7 mouse cellular contexts compared by ENCODE assay signal in genomic region chr2:18680961-18681360, GRCm38 (mm10). TPM values are rescaled to one million over a fixed set of nuclear protein-coding genes. Genes with fewer than 3 reads are reported as not detected.
DNase-seq lines count a peak whose midpoint lies in the region; ATAC-seq and TF ChIP-seq lines count a peak whose summit lies in the region.

No protein-coding gene starts in this region.

- H3K27ac ChIP-seq in embryonic fibroblast, embryonic 13.5 days (ENCODE audit: insufficient read depth, low read length), result no peak overlapping the region
- no peak overlapping the region for H3K27ac ChIP-seq in heart, embryonic 16.5 days (ENCODE audit: low read length)
- no peak overlapping the region for H3K27ac ChIP-seq in kidney, embryonic 16.5 days (ENCODE audit: low read length)
- no peak overlapping the region for H3K27ac ChIP-seq in lung, embryonic 16.5 days (ENCODE audit: low read length)
- no peak overlapping the region for H3K27ac ChIP-seq in neural tube, embryonic 15.5 days (replicated peaks)

- H3K9ac ChIP-seq in heart, embryonic 16.5 days (ENCODE audit: low read length), result peak overlapping the region; percentile 49
- peak overlapping the region; percentile 57 for H3K9ac ChIP-seq in kidney, embryonic 16.5 days (replicated peaks; ENCODE audit: low read length)
- H3K9ac ChIP-seq in lung, embryonic 16.5 days (ENCODE audit: low read length), result peak overlapping the region; percentile 58
- no peak overlapping the region for H3K9ac ChIP-seq in neural tube, embryonic 15.5 days (replicated peaks)

- H3K9me3 ChIP-seq in heart, embryonic 16.5 days (replicated peaks; ENCODE audit: control insufficient read depth, low read length), result no peaks in the 10 kb centered on the region
- no peaks in the 10 kb centered on the region for H3K9me3 ChIP-seq in kidney, embryonic 16.5 days (ENCODE audit: low read length)
- H3K9me3 ChIP-seq in lung, embryonic 16.5 days (ENCODE audit: control insufficient read depth, low read length), result no peaks in the 10 kb centered on the region
- no peaks in the 10 kb centered on the region for H3K9me3 ChIP-seq in neural tube, embryonic 15.5 days (replicated peaks)

- no peak for TF ChIP-seq POLR2A in embryonic fibroblast, embryonic 13.5 days (IDR thresholded peaks at IDR 0.05; ENCODE audit: low read depth, low read length)

- peak; percentile 54 for DNase-seq in ES-CJ7 (ENCODE audit: low read depth, low spot score)
- peak; percentile 69 to 84 for DNase-seq in adrenal gland, adult (ENCODE audit: inconsistent age in 2 of 2, low spot score in 1 of 2)

- peaks cover 8% of the 10 kb centered on the region for H3K36me3 ChIP-seq in heart, embryonic 16.5 days (ENCODE audit: control insufficient read depth, insufficient read depth)
- H3K36me3 ChIP-seq in kidney, embryonic 16.5 days (ENCODE audit: insufficient read depth, low read length), result peaks cover 9% of the 10 kb centered on the region
- peaks cover 3% of the 10 kb centered on the region; the same call in 1 of the 2 replicates for H3K36me3 ChIP-seq in lung, embryonic 16.5 days (ENCODE audit: control insufficient read depth, insufficient read depth, low read length)
- peaks cover 13% of the 10 kb centered on the region for H3K36me3 ChIP-seq in neural tube, embryonic 15.5 days

- H3K4me1 ChIP-seq in embryonic fibroblast, embryonic 13.5 days (ENCODE audit: control insufficient read depth, insufficient read depth, low read length), result no peaks in the 10 kb centered on the region; the same call in 1 of the 2 replicates
- peaks cover 15% of the 10 kb centered on the region for H3K4me1 ChIP-seq in heart, embryonic 16.5 days (ENCODE audit: control insufficient read depth, insufficient read depth, low read length)
- peaks cover 18% of the 10 kb centered on the region for H3K4me1 ChIP-seq in kidney, embryonic 16.5 days (ENCODE audit: insufficient read depth, low read length)
- peaks cover 12% of the 10 kb centered on the region for H3K4me1 ChIP-seq in lung, embryonic 16.5 days (replicated peaks; ENCODE audit: control insufficient read depth, insufficient read depth, low read length)
- H3K4me1 ChIP-seq in neural tube, embryonic 15.5 days, result peaks cover 31% of the 10 kb centered on the region

- 5% methylated on average over 29 of the region's 29 CpGs for WGBS in heart, embryonic 16.5 days
- WGBS in kidney, embryonic 16.5 days, result 2% methylated on average over 22 of the region's 29 CpGs
- WGBS in lung, embryonic 16.5 days, result 2% methylated on average over 28 of the region's 29 CpGs
- WGBS in neural tube, embryonic 15.5 days, result 5% methylated on average over 27 of the region's 29 CpGs

- ATAC-seq in heart, embryonic 16.5 days (replicated peaks; ENCODE audit: extremely low read depth, insufficient read depth, low FRiP score), result no peak
- peak; percentile 36; the same call in 1 of the 2 replicates for ATAC-seq in kidney, embryonic 16.5 days (ENCODE audit: low FRiP score, low TSS enrichment)
- peak; percentile 11 for ATAC-seq in lung, embryonic 16.5 days (ENCODE audit: low read depth)
- no peak for ATAC-seq in neural tube, embryonic 15.5 days (ENCODE audit: low FRiP score)

- H3K27me3 ChIP-seq in heart, embryonic 16.5 days (ENCODE audit: control insufficient read depth, insufficient read depth, low read length), result peaks cover 8% of the 10 kb centered on the region; the same call in 1 of the 2 replicates
- H3K27me3 ChIP-seq in kidney, embryonic 16.5 days (ENCODE audit: insufficient read depth, low read length), result peaks cover 12% of the 10 kb centered on the region
- peaks cover 5% of the 10 kb centered on the region for H3K27me3 ChIP-seq in lung, embryonic 16.5 days (ENCODE audit: control insufficient read depth, insufficient read depth, low read depth, low read length)
- peaks cover 32% of the 10 kb centered on the region for H3K27me3 ChIP-seq in neural tube, embryonic 15.5 days (replicated peaks)

- H3K4me3 ChIP-seq in embryonic fibroblast, embryonic 13.5 days (ENCODE audit: insufficient read depth, low read length), result peak overlapping the region; percentile 43
- H3K4me3 ChIP-seq in heart, embryonic 16.5 days (ENCODE audit: low read length), result peak overlapping the region; percentile 59
- peak overlapping the region; percentile 49 for H3K4me3 ChIP-seq in kidney, embryonic 16.5 days (ENCODE audit: low read length)
- peak overlapping the region; percentile 52 for H3K4me3 ChIP-seq in lung, embryonic 16.5 days (ENCODE audit: low read length)
- peak overlapping the region; percentile 19 for H3K4me3 ChIP-seq in neural tube, embryonic 15.5 days (replicated peaks)

- TF ChIP-seq CTCF in embryonic fibroblast, embryonic 13.5 days (IDR thresholded peaks at IDR 0.05; ENCODE audit: borderline replicate concordance, insufficient read depth, low read length), result no peak

- H3K4me2 ChIP-seq in heart, embryonic 16.5 days (ENCODE audit: low read depth, low read length), result peak overlapping the region; percentile 84
- H3K4me2 ChIP-seq in kidney, embryonic 16.5 days (replicated peaks; ENCODE audit: low read depth, low read length), result peak overlapping the region; percentile 81
- peak overlapping the region; percentile 87 for H3K4me2 ChIP-seq in lung, embryonic 16.5 days (ENCODE audit: low read depth, low read length)
- peak overlapping the region; percentile 53 for H3K4me2 ChIP-seq in neural tube, embryonic 15.5 days

RNA-seq across cellular contexts. Expression of gene Bmi1, which starts 4.1 kb away (rescaled TPM):
- 58.7 and 82.9 TPM in 2 replicates for polyA plus RNA-seq in embryonic fibroblast, embryonic 13.5 days (2011; ENCODE audit: insufficient read length, low read depth, missing spikeins)
- 13.8 and 15.8 TPM in 2 replicates for polyA plus RNA-seq in heart, embryonic 16.5 days (2015; fragmentation: Nextera tagmentation; extraction: Ambion mirVana)
- polyA plus RNA-seq in kidney, embryonic 16.5 days (2015; fragmentation: Nextera tagmentation; extraction: Ambion mirVana), result 28.8 and 30.9 TPM in 2 replicates
- polyA plus RNA-seq in lung, embryonic 16.5 days (2015; fragmentation: Nextera tagmentation; extraction: Ambion mirVana), result 20.8 TPM in 2 replicates
- polyA plus RNA-seq in neural tube, embryonic 15.5 days (2015; fragmentation: Nextera tagmentation; extraction: Ambion mirVana), result 18.1 and 19.8 TPM in 2 replicates

RNA-seq across cellular contexts. Expression of gene Commd3, which starts 8.8 kb away (rescaled TPM):
- 290 TPM in 2 replicates for polyA plus RNA-seq in embryonic fibroblast, embryonic 13.5 days (2011; ENCODE audit: insufficient read length, low read depth, missing spikeins)
- 194 and 201 TPM in 2 replicates for polyA plus RNA-seq in heart, embryonic 16.5 days (2015; fragmentation: Nextera tagmentation; extraction: Ambion mirVana)
- polyA plus RNA-seq in kidney, embryonic 16.5 days (2015; fragmentation: Nextera tagmentation; extraction: Ambion mirVana), result 204 and 209 TPM in 2 replicates
- polyA plus RNA-seq in lung, embryonic 16.5 days (2015; fragmentation: Nextera tagmentation; extraction: Ambion mirVana), result 201 and 219 TPM in 2 replicates
- 192 and 193 TPM in 2 replicates for polyA plus RNA-seq in neural tube, embryonic 15.5 days (2015; fragmentation: Nextera tagmentation; extraction: Ambion mirVana)

RNA-seq across cellular contexts. Expression of gene Spag6, which starts 12.9 kb away (rescaled TPM):
- 0.60 TPM in 1 of 2 replicates, not detected in the other for polyA plus RNA-seq in embryonic fibroblast, embryonic 13.5 days (2011; ENCODE audit: insufficient read length, low read depth, missing spikeins)
- 0.26 TPM in 1 of 2 replicates, not detected in the other for polyA plus RNA-seq in heart, embryonic 16.5 days (2015; fragmentation: Nextera tagmentation; extraction: Ambion mirVana)
- not detected in 2 replicates for polyA plus RNA-seq in kidney, embryonic 16.5 days (2015; fragmentation: Nextera tagmentation; extraction: Ambion mirVana)
- 0.15 TPM in 1 of 2 replicates, not detected in the other for polyA plus RNA-seq in lung, embryonic 16.5 days (2015; fragmentation: Nextera tagmentation; extraction: Ambion mirVana)
- 0.06 TPM in 1 of 2 replicates, not detected in the other for polyA plus RNA-seq in neural tube, embryonic 15.5 days (2015; fragmentation: Nextera tagmentation; extraction: Ambion mirVana)

Comparison
In these comparisons a context has a peak if more than half of its experiments do, and no peak if none do; other contexts are left out.
1. ATAC-seq: peak in kidney, embryonic 16.5 days (single experiment) and lung, embryonic 16.5 days (single experiment); none in heart, embryonic 16.5 days (single experiment) and neural tube, embryonic 15.5 days (single experiment).
2. Peak in every context shown above with its lines, with median percentiles within 50 percentile points of each other: H3K4me3 ChIP-seq and H3K4me2 ChIP-seq.